Mouse (Mus musculus): ENCODE data around the gene Mapre3. TPM values are rescaled to one million over a fixed set of nuclear protein-coding genes. Genes with fewer than 3 reads are reported as not detected.

Mapre3 gene
- polyA plus RNA-seq, 1 experiment from 2014 or later, result 14.0 TPM

DNA sequence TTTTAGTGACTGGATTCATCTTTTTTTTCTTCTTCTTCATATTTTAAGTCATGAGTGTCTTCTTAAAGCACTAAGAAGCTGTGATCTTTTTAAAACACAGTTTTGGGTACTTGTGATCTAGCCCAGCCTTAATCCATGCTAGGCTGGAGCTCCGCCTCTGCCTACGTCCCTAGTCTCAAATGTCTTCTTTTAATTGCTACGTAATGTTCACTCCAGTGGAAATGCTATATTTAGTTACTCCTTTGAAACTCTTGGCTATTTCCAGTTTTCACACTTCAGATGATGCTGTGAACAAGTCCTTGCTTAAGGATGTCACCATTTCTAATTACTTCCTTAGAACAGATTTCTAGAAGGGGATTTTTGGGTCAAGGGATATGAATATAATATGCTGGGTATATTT, 24.4 kb upstream of the Mapre3 start:
- H3K36me3 ChIP-seq (ENCODE audit: control insufficient read depth, insufficient read depth, low read length), result no peaks in the 10 kb centered on the region
- no peak for ATAC-seq
- WGBS, result 86% methylated on average over 3 of the region's 3 CpGs
- no peak overlapping the region for H3K4me2 ChIP-seq (ENCODE audit: low read depth, low read length)
- H3K27ac ChIP-seq (ENCODE audit: low read length), result no peak overlapping the region
- no peaks in the 10 kb centered on the region for H3K27me3 ChIP-seq (replicated peaks; ENCODE audit: control insufficient read depth, insufficient read depth, low read length)
- no peaks in the 10 kb centered on the region for H3K4me1 ChIP-seq (ENCODE audit: control insufficient read depth, insufficient read depth, low read length)
- H3K4me3 ChIP-seq (ENCODE audit: low read length), result no peak overlapping the region
- H3K9me3 ChIP-seq (ENCODE audit: control insufficient read depth, low read length), result no peaks in the 10 kb centered on the region
- no peak overlapping the region for H3K9ac ChIP-seq (ENCODE audit: low read depth, low read length)

DNA sequence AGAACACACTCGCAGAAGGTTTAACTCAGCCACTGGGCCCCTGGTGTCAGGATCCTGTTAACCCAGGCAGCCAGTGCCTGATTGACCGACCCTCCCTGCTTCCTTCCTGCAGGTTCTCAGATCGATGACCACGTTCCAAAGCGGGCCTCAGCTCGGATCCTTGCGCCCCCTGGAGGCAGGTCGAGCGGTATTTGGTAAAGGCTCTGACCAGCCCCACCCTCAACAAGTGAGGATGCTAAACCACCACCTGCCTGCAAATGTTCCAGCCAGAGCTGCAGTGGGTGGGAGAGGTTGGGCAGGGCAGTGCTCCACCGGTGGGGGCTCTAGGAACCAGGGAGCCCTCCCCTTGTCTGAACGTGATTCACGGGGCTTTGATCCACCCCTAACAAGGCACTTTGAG, 18.3 kb upstream of the Mapre3 start:
- no peak overlapping the region for H3K4me2 ChIP-seq (ENCODE audit: low read depth, low read length)
- WGBS, result 13% methylated on average over 12 of the region's 12 CpGs
- ATAC-seq, result peak; percentile 71
- H3K9me3 ChIP-seq (ENCODE audit: control insufficient read depth, low read length), result no peaks in the 10 kb centered on the region
- H3K27me3 ChIP-seq (replicated peaks; ENCODE audit: control insufficient read depth, insufficient read depth, low read length), result no peaks in the 10 kb centered on the region
- no peak overlapping the region for H3K27ac ChIP-seq (ENCODE audit: low read length)
- H3K4me3 ChIP-seq (ENCODE audit: low read length), result no peak overlapping the region
- no peak overlapping the region for H3K9ac ChIP-seq (ENCODE audit: low read depth, low read length)
- H3K36me3 ChIP-seq (ENCODE audit: control insufficient read depth, insufficient read depth, low read length), result no peaks in the 10 kb centered on the region
- H3K4me1 ChIP-seq (ENCODE audit: control insufficient read depth, insufficient read depth, low read length), result no peaks in the 10 kb centered on the region

DNA sequence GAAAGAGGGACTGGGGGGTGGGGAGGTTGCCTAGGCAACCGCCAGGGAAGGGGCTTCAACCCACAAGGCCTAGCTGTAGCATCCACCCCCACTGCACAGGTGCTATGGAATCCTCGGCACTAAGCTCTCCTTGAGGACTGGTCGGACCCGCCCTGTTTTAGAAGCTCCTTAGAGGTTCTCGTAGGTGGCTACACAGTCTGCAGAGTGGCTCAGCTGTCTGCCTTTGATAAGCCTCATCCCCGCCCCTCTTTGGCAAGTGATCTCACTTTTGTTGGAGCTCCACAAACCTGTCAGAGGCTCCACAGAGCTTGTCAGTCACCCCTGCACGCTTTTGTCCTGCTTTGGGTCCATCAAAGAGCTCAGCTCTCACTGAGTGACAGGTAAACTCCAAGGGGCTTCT, 17.0 kb upstream of the Mapre3 start:
- peak; percentile 60 for ATAC-seq

DNA sequence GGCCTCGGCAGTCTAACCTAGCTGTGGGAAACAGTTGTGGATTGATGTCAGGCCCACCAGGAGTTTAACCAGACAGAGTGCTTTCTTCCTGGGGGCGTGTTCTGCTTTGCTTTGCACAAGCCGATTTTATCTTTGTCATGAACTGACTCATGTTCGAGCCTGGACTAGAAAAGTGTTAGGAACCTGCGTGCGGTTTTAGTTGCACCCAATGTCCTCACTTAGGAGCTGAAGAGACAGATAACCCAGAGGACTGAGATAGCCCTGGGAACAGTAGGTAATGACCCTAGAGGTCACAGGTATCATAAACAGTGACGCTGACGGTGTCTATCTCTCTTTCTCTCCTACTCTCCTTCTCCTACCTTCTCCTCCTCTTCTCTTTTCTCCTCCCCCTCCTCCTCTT, 16.5 kb upstream of the Mapre3 start:
- H3K4me2 ChIP-seq (ENCODE audit: low read depth, low read length), result no peak overlapping the region

More for the DNA sequence above, 17.0 kb upstream of the Mapre3 start:
- WGBS, result 62% methylated on average over 7 of the region's 7 CpGs
- H3K4me3 ChIP-seq (ENCODE audit: low read length), result no peak overlapping the region
- H3K4me2 ChIP-seq (ENCODE audit: low read depth, low read length), result no peak overlapping the region
- no peaks in the 10 kb centered on the region for H3K9me3 ChIP-seq (ENCODE audit: control insufficient read depth, low read length)
- no peaks in the 10 kb centered on the region for H3K36me3 ChIP-seq (ENCODE audit: control insufficient read depth, insufficient read depth, low read length)
- H3K9ac ChIP-seq (ENCODE audit: low read depth, low read length), result no peak overlapping the region
- no peak overlapping the region for H3K27ac ChIP-seq (ENCODE audit: low read length)
- no peaks in the 10 kb centered on the region for H3K4me1 ChIP-seq (ENCODE audit: control insufficient read depth, insufficient read depth, low read length)
- H3K27me3 ChIP-seq (replicated peaks; ENCODE audit: control insufficient read depth, insufficient read depth, low read length), result no peaks in the 10 kb centered on the region

DNA sequence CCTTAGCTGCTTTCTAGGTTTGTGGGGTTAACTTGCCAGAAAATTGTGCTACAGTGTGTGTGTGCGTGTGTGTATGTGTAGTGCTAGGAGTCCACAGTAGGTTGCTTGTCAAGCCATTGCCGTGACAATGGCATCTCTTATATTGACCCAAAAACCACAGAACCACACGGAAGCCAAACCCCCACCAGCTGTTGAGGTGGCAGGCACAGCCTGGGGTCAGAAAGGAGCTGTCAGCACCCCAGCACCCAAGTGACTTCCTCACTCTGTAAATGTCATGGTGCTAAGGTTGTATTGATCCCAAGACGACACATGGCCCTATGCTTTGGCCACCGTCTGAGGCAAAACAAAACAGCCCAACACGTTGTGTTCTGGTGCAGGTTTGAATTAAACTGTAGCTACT, 15.5 kb upstream of the Mapre3 start:
- no peaks in the 10 kb centered on the region for H3K36me3 ChIP-seq (ENCODE audit: control insufficient read depth, insufficient read depth, low read length)
- ATAC-seq, result no peak
- H3K9me3 ChIP-seq (ENCODE audit: control insufficient read depth, low read length), result no peaks in the 10 kb centered on the region
- no peak overlapping the region for H3K9ac ChIP-seq (ENCODE audit: low read depth, low read length)
- 80% methylated on average over 6 of the region's 6 CpGs for WGBS
- H3K27me3 ChIP-seq (replicated peaks; ENCODE audit: control insufficient read depth, insufficient read depth, low read length), result no peaks in the 10 kb centered on the region
- no peak overlapping the region for H3K4me3 ChIP-seq (ENCODE audit: low read length)
- no peak overlapping the region for H3K27ac ChIP-seq (ENCODE audit: low read length)
- H3K4me1 ChIP-seq (ENCODE audit: control insufficient read depth, insufficient read depth, low read length), result no peaks in the 10 kb centered on the region
- no peak overlapping the region for H3K4me2 ChIP-seq (ENCODE audit: low read depth, low read length)

More for the DNA sequence above, 16.5 kb upstream of the Mapre3 start:
- no peaks in the 10 kb centered on the region for H3K36me3 ChIP-seq (ENCODE audit: control insufficient read depth, insufficient read depth, low read length)
- ATAC-seq, result no peak
- no peak overlapping the region for H3K4me3 ChIP-seq (ENCODE audit: low read length)
- WGBS, result 63% methylated on average over 8 of the region's 8 CpGs
- no peaks in the 10 kb centered on the region for H3K9me3 ChIP-seq (ENCODE audit: control insufficient read depth, low read length)
- no peaks in the 10 kb centered on the region for H3K4me1 ChIP-seq (ENCODE audit: control insufficient read depth, insufficient read depth, low read length)
- H3K27ac ChIP-seq (ENCODE audit: low read length), result no peak overlapping the region
- H3K27me3 ChIP-seq (replicated peaks; ENCODE audit: control insufficient read depth, insufficient read depth, low read length), result no peaks in the 10 kb centered on the region
- no peak overlapping the region for H3K9ac ChIP-seq (ENCODE audit: low read depth, low read length)

DNA sequence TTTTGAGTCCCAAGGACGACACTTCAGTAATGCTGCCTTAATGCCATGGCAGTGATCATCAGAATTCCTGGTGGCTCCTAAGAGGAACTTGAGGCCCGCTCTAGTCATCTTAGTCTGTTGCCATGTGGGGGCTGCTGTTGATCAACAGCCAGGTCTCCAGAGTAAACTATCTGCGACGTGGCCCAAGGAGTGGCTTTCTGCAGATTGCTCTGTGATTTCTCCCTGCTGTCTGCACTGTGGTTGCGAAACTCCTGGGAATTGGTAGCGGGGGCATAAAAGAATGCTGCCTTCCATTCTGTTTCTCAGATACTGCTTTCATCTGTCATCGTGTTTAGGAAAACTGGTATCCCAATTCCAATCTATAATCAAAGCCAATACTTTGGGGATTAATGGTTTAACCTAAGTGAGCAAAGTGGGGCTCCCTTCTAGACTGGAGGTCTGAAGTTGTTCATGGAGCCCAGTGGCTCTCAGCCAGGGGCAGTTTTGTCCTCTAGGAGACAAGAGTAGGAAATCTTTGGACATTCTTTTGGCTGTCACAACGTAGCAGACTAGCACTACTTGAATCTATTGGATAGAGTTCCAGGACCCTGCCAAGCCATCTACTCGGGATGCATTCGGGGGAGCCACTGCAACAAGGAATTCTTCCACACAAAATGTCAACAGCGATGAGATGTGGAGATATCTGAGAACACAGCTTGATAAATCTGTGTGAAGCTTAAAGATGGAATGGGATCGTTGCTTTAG, 11.5 kb upstream of the Mapre3 start:
- no peak for ATAC-seq
- Histone ChIP-seq H3K4me1 (ENCODE audit: control insufficient read depth, insufficient read depth, low read length) (no peaks in the 10 kb centered on the region), H3K9ac (ENCODE audit: low read depth, low read length) (no peak overlapping the region), H3K27ac (ENCODE audit: low read length) (no peak overlapping the region), H3K27me3 (replicated peaks; ENCODE audit: control insufficient read depth, insufficient read depth, low read length) (no peaks in the 10 kb centered on the region), H3K9me3 (ENCODE audit: control insufficient read depth, low read length) (no peaks in the 10 kb centered on the region), H3K4me2 (ENCODE audit: low read depth, low read length) (no peak overlapping the region), H3K36me3 (ENCODE audit: control insufficient read depth, insufficient read depth, low read length) (no peaks in the 10 kb centered on the region), H3K4me3 (ENCODE audit: low read length) (no peak overlapping the region)
- 64% methylated on average over 12 of the region's 12 CpGs for WGBS

DNA sequence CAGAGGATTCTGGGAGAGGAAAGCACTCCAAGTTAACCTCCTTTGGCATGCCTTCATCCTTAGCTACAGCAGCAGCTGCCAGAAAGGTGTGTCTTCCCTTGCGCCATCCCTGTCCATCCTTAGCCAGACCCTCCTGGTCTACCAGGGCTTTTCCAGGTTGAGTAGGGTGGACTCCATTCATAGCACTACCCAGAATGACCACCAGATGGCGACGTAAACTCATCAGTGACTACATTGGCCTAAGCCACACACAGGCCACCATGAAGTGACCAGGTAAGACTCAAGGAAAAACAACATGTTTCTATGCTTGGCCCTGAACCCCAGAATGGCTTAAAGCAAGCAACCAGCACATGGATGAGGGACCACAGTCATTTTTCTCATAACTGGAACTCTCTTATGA, 8.3 kb upstream of the Mapre3 start:
- WGBS, result 10% methylated on average over 3 of the region's 3 CpGs
- no peaks in the 10 kb centered on the region for H3K9me3 ChIP-seq (ENCODE audit: control insufficient read depth, low read length)
- peak; percentile 56 for ATAC-seq

DNA sequence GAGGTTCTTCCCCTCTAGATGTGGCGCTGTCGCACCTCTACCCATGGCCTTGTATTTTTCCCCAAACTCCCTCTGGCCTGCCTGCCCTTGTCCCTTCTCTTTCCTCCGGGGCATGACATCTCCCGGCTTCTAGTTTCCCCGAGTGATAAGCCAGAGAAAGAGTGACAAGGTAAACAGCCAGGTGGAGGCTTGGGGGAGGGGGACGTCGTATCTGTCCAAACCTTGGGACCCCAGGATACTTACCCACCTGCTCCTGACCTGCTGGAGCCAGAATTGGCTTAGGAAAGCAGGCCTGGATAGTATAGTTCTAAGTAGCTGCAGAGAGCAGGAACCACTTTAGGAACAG, 652 bp downstream of the Mapre3 start:
- peaks cover 17% of the 10 kb centered on the region; the same call in 1 of the 2 replicates for H3K4me1 ChIP-seq (ENCODE audit: control insufficient read depth, insufficient read depth, low read length)
- peak overlapping the region; percentile 84 for H3K4me3 ChIP-seq (ENCODE audit: low read length)
- H3K9ac ChIP-seq (ENCODE audit: low read depth, low read length), result peak overlapping the region; percentile 79
- no peak overlapping the region for H3K27ac ChIP-seq (ENCODE audit: low read length)
- WGBS, result 5% methylated on average over 7 of the region's 7 CpGs
- no peaks in the 10 kb centered on the region for H3K36me3 ChIP-seq (ENCODE audit: control insufficient read depth, insufficient read depth, low read length)
- no peak for ATAC-seq
- H3K4me2 ChIP-seq (ENCODE audit: low read depth, low read length), result peak overlapping the region; percentile 87
- no peaks in the 10 kb centered on the region for H3K9me3 ChIP-seq (ENCODE audit: control insufficient read depth, low read length)
- 0 out of 2 replicates have a peak, but pooled peaks cover 5% of the 10 kb centered on the region for H3K27me3 ChIP-seq (replicated peaks; ENCODE audit: control insufficient read depth, insufficient read depth, low read length)

More for the DNA sequence above, 8.3 kb upstream of the Mapre3 start:
- Histone ChIP-seq H3K4me3 (ENCODE audit: low read length) (no peak overlapping the region), H3K27ac (ENCODE audit: low read length) (no peak overlapping the region), H3K9ac (ENCODE audit: low read depth, low read length) (no peak overlapping the region), H3K4me1 (ENCODE audit: control insufficient read depth, insufficient read depth, low read length) (no peaks in the 10 kb centered on the region), H3K27me3 (replicated peaks; ENCODE audit: control insufficient read depth, insufficient read depth, low read length) (no peaks in the 10 kb centered on the region), H3K4me2 (ENCODE audit: low read depth, low read length) (no peak overlapping the region), H3K36me3 (ENCODE audit: control insufficient read depth, insufficient read depth, low read length) (no peaks in the 10 kb centered on the region)

DNA sequence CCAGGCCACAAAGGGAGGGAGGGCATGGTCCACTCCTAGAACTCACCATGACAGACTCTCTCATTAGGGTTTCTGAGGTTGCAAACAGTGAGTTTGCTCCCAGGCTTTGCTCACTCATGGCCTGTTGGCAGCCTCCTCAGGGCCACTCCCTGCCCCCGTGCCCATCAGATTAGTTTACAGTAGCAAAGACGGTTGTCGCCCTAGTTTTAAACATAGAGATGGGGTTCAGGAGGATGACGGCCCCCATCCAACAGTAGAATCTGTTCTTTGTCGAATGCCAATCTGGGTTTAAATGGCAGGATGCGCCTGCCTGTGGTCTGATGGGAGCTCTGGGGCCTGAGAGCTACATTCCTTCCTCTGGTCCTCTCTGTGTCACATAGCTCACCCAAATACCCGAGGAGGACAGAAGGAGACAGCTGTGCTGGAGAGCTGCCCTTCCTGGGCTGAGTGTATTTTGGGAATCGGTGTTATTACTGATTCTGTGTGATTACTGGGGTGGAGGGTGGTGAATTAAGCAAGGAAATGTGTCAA, 1.9 kb downstream of the Mapre3 start:
- H3K9ac ChIP-seq (ENCODE audit: low read depth, low read length), result no peak overlapping the region
- no peak overlapping the region for H3K4me2 ChIP-seq (ENCODE audit: low read depth, low read length)
- H3K4me3 ChIP-seq (ENCODE audit: low read length), result no peak overlapping the region
- H3K27ac ChIP-seq (ENCODE audit: low read length), result no peak overlapping the region
- 55% methylated on average over 8 of the region's 8 CpGs for WGBS
- no peaks in the 10 kb centered on the region for H3K9me3 ChIP-seq (ENCODE audit: control insufficient read depth, low read length)
- H3K4me1 ChIP-seq (ENCODE audit: control insufficient read depth, insufficient read depth, low read length), result peaks cover 17% of the 10 kb centered on the region; the same call in 1 of the 2 replicates
- H3K27me3 ChIP-seq (replicated peaks; ENCODE audit: control insufficient read depth, insufficient read depth, low read length), result 0 out of 2 replicates have a peak, but pooled peaks cover 5% of the 10 kb centered on the region
- H3K36me3 ChIP-seq (ENCODE audit: control insufficient read depth, insufficient read depth, low read length), result no peaks in the 10 kb centered on the region
- ATAC-seq, result no peak
